Mouse (Mus musculus) heart, adult 2 months (tissue): ENCODE data around the gene 4930519P11Rik. TPM values are rescaled to one million over a fixed set of nuclear protein-coding genes. Genes with fewer than 3 reads are reported as not detected.

Experiments used
- DNase-seq, 2 experiments: peaks; one replicate each; pipeline ENCODE4 v3.0.0; 2021
- H3K27ac ChIP-seq: fragments of 200-600 bp; 2 replicates; pipeline ENCODE4 v1.8.1; 2022
- H3K27me3 ChIP-seq: fragments of 200-500 bp; 2 replicates; pipeline ENCODE4 v1.6.1; 2012; ENCODE audit warnings: mild to moderate bottlenecking, low read length, inconsistent platforms, mixed read lengths; ENCODE audit not compliant: control insufficient read depth, insufficient read depth
- H3K36me3 ChIP-seq: fragments of 200-500 bp; 2 replicates; pipeline ENCODE4 v1.6.1; 2012; ENCODE audit warnings: low read length, inconsistent platforms; ENCODE audit not compliant: control insufficient read depth, insufficient read depth
- H3K4me1 ChIP-seq: fragments of 200-500 bp; 2 replicates; pipeline ENCODE4 v1.6.1; 2011; ENCODE audit warnings: low read length; ENCODE audit not compliant: control insufficient read depth, insufficient read depth
- H3K4me3 ChIP-seq: fragments of 200-600 bp; 2 replicates; pipeline ENCODE4 v1.8.1; 2022
- H3K79me2 ChIP-seq: fragments of 200-500 bp; replicated peaks from 2 replicates; pipeline ENCODE4 v1.6.1; 2012; ENCODE audit warnings: mild to moderate bottlenecking, inconsistent platforms, low read length, moderate library complexity, mixed read lengths; ENCODE audit not compliant: control insufficient read depth, insufficient read depth
- H3K9ac ChIP-seq: fragments of 200-500 bp; 2 replicates; pipeline ENCODE4 v1.6.1; 2012; ENCODE audit warnings: low read depth, mild to moderate bottlenecking, control low read depth, inconsistent platforms, low read length, mixed read lengths
- CTCF ChIP-seq: fragments of 200-600 bp; IDR thresholded peaks from 2 replicates; pipeline ENCODE4 v1.8.1; 2022; ENCODE audit warnings: antibody characterized with exemption, mild to moderate bottlenecking, moderate library complexity
- EP300 ChIP-seq: fragments of 200-500 bp; IDR thresholded peaks from 2 replicates; pipeline ENCODE4 v1.6.1; 2011; ENCODE audit warnings: low read depth, low read length, control low read depth; ENCODE audit not compliant: insufficient read depth
- POLR2A ChIP-seq: fragments of 200-500 bp; IDR thresholded peaks from 2 replicates; pipeline ENCODE4 v1.6.1; 2011; ENCODE audit warnings: mild to moderate bottlenecking, low read depth, low read length, control low read depth; ENCODE audit not compliant: insufficient read depth
- WGBS: fragments of 180-500 bp; shearing (Covaris S2); methylation state at CpG from one replicate; pipeline ENCODE4 v1.1.7; 2018; 5-methylcytosine and 5-hydroxymethylcytosine counted together
- intact Hi-C: fragments of 180-260 bp; cut with DNase I; formaldehyde crosslinking; loops from one replicate; pipeline ENCODE4 v1.15.1; 2025
- polyA plus RNA-seq: library from polyadenylated mRNA; depleted of rRNA; stranded (reverse); fragments of >200 nt; gene quantifications from 2 replicates; pipeline ENCODE4 v1.2.3, GENCODE M21; 2012
- total RNA-seq, 2 experiments: library from RNA; stranded (reverse); gene quantifications; 2 replicates each; pipeline ENCODE4 v1.2.3; 2021

4930519P11Rik gene
- total and polyA plus RNA-seq, 3 experiments: 0.57 TPM; not detected in 2

GRCm38 (mm10) chr2:154603638-154604153, 9.5 kb downstream of the 4930519P11Rik start, which contains the start of gene Pxmp4:
Pxmp4 (minus strand) TSS chr2:154603708.
- H3K27ac ChIP-seq: peak within 1 kb of the TSS; percentile 92
- TF ChIP-seq EP300 (no peak), CTCF (no peak), POLR2A (peak; percentile 74)
- intact Hi-C loops: loop anchor here (2.0 kb wide), 1 partner anchor 33 kb away; no protein-coding TSS in a partner anchor
- peaks cover 2% of the 10 kb centered on the region for H3K4me1 ChIP-seq
- no peaks in the 10 kb centered on the region for H3K36me3 ChIP-seq
- H3K9ac ChIP-seq: peak within 1 kb of the TSS; percentile 97
- peak within 1 kb of the TSS; percentile 97 for H3K4me3 ChIP-seq
- no peaks in the 10 kb centered on the region for H3K27me3 ChIP-seq
- H3K79me2 ChIP-seq: no peaks in the 10 kb centered on the region
- peak; percentile 99 for DNase-seq
- WGBS: under 1% methylated on average over 13 of the region's 13 CpGs

DNA sequence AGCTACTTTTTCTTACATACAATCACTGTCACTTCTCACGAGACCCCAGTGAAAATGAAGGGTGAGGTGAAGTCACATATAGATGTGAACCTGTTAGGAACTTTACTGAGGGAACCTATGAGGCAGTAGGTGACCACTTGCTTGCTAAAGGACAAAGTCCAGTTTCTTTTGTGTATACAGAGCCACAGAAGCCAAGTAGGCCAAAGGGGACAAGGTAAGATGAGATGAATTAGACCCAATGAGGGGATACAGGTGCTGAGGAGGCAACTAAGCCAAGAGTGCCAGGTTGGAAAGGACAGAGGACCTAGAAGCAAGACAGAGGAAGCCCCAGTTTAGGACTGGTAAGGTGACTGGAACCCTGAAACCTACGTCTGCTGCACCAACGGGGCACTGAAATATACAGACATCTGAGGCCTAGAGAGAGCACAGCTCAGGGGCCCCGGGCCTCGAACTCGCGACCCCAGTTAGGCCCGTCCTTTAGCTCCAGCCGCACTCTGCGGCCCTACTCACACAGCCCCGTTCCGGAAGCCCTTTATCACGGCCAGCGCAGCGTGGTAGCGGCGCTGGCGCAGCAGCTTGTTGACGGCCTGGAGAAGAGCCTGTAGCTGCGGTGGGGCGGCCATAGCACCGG, 10.1 kb downstream of the 4930519P11Rik start:
- Histone ChIP-seq H3K27ac (peak overlapping the region; percentile 92), H3K79me2 (no peaks in the 10 kb centered on the region), H3K9ac (peak overlapping the region; percentile 97), H3K36me3 (no peaks in the 10 kb centered on the region), H3K4me1 (peaks cover 2% of the 10 kb centered on the region), H3K4me3 (peak overlapping the region; percentile 97), H3K27me3 (no peaks in the 10 kb centered on the region)
- intact Hi-C loops: loop anchor here (2.0 kb wide), 1 partner anchor 32 kb away; no protein-coding TSS in a partner anchor
- DNase-seq: no peak
- TF ChIP-seq CTCF: no peak
- no peak for TF ChIP-seq EP300
- 7% methylated on average over 22 of the region's 22 CpGs for WGBS

GRCm38 (mm10) chr2:154601324-154601723, 11.9 kb downstream of the 4930519P11Rik start:
- TF ChIP-seq EP300 (no peak), POLR2A (no peak), CTCF (no peak)
- Histone ChIP-seq H3K27ac (no peak overlapping the region), H3K79me2 (no peaks in the 10 kb centered on the region), H3K36me3 (no peaks in the 10 kb centered on the region), H3K4me1 (peaks cover 2% of the 10 kb centered on the region), H3K9ac (no peak overlapping the region), H3K4me3 (no peak overlapping the region), H3K27me3 (no peaks in the 10 kb centered on the region)
- intact Hi-C loops: no loop called here
- DNase-seq: no peak
- WGBS: 63% methylated on average over 3 of the region's 3 CpGs

GRCm38 (mm10) chr2:154600586-154600985, 12.7 kb downstream of the 4930519P11Rik start:
- Histone ChIP-seq H3K27me3 (no peaks in the 10 kb centered on the region), H3K79me2 (no peaks in the 10 kb centered on the region), H3K4me1 (peaks cover 3% of the 10 kb centered on the region), H3K36me3 (no peaks in the 10 kb centered on the region), H3K27ac (no peak overlapping the region), H3K9ac (no peak overlapping the region), H3K4me3 (no peak overlapping the region)
- WGBS: 78% methylated on average over 6 of the region's 6 CpGs
- intact Hi-C loops: no loop called here
- TF ChIP-seq POLR2A (no peak), EP300 (no peak), CTCF (no peak)
- no peak for DNase-seq

GRCm38 (mm10) chr2:154597399-154597798, 15.8 kb downstream of the 4930519P11Rik start:
- intact Hi-C loops: no loop called here
- WGBS: 86% methylated on average over 3 of the region's 3 CpGs
- no peaks in the 10 kb centered on the region for H3K79me2 ChIP-seq
- peaks cover 2% of the 10 kb centered on the region; the same call in 1 of the 2 replicates for H3K4me1 ChIP-seq
- no peaks in the 10 kb centered on the region for H3K36me3 ChIP-seq
- H3K27ac ChIP-seq: no peak overlapping the region
- no peak overlapping the region for H3K4me3 ChIP-seq
- no peaks in the 10 kb centered on the region for H3K27me3 ChIP-seq
- TF ChIP-seq POLR2A (no peak), EP300 (no peak), CTCF (no peak)
- DNase-seq: no peak
- H3K9ac ChIP-seq: no peak overlapping the region

DNA sequence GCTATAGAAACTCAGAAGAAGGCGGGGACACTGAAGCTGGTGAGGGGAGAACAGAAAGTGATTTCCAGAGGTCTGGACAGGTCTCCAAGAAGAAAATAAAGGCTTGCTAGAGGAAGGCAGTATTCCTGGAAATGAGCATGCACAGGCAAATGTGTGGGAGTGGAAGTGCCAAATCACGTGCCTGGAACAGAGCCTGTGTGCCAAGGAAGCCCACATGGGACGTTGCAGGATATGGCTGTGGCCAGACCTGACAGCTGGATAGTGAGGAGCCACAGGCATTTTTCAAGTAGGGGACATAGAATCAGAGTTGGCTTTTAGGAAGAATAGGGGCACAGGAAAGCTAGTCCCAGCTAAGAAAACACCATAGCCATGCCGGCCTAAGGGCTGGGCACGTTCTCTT, 17.5 kb downstream of the 4930519P11Rik start:
- Histone ChIP-seq H3K36me3 (no peaks in the 10 kb centered on the region), H3K79me2 (no peaks in the 10 kb centered on the region), H3K4me1 (peaks cover 2% of the 10 kb centered on the region; the same call in 1 of the 2 replicates), H3K4me3 (no peak overlapping the region), H3K9ac (no peak overlapping the region), H3K27ac (no peak overlapping the region), H3K27me3 (no peaks in the 10 kb centered on the region)
- intact Hi-C loops: no loop called here
- WGBS: 50% methylated on average over 5 of the region's 5 CpGs
- peak in 1 of 2 experiments; percentile 30 for DNase-seq
- TF ChIP-seq POLR2A: no peak
- TF ChIP-seq EP300: no peak
- no peak for TF ChIP-seq CTCF
